Mouse (Mus musculus) thymus, postnatal 36 days (tissue): ENCODE measurements around the gene Dusp6.
"Not testable (repeated sequence)": the region's sequence is repeated elsewhere in the genome, so short reads cannot be mapped to it uniquely, and the experiment has no call there.

Source experiments
- DNase-seq, 2 experiments: peaks; one replicate each; pipeline ENCODE4 v3.0.0; 2022; ENCODE audit warnings: mixed read lengths in 2 of 2

Gene Dusp6

GRCm38 (mm10) chr10:99262867-99263379 lies at the start of gene Dusp6:
Gene Dusp6 (plus strand): TSS chr10:99263231.
- DNase-seq: peak; percentile 84 to 90

- no peak for DNase-seq
Observed at GRCm38 (mm10) chr10:99214421-99215299, 48.4 kb upstream of the Dusp6 start.

GRCm38 (mm10) chr10:99216570-99216969 lies 46.5 kb upstream of the Dusp6 start:
- not testable (repeated sequence) for DNase-seq

GRCm38 (mm10) chr10:99221540-99221939 lies 41.5 kb upstream of the Dusp6 start:
- no peak for DNase-seq

- no peak for DNase-seq
Observed at GRCm38 (mm10) chr10:99222726-99223125, 40.3 kb upstream of the Dusp6 start.

- DNase-seq: no peak
Observed at GRCm38 (mm10) chr10:99224218-99224617, 38.8 kb upstream of the Dusp6 start.

- no peak for DNase-seq
Observed at GRCm38 (mm10) chr10:99226782-99227181, 36.2 kb upstream of the Dusp6 start.

GRCm38 (mm10) chr10:99227968-99228864 lies 34.8 kb upstream of the Dusp6 start:
- peak in 1 of 2 experiments; percentile 37 for DNase-seq

GRCm38 (mm10) chr10:99229031-99229684 lies 33.9 kb upstream of the Dusp6 start:
- peak; percentile 17 to 35 for DNase-seq

GRCm38 (mm10) chr10:99232518-99233227 lies 30.4 kb upstream of the Dusp6 start:
- DNase-seq: no peak

GRCm38 (mm10) chr10:99234336-99234735 lies 28.7 kb upstream of the Dusp6 start:
- no peak for DNase-seq

- no peak for DNase-seq
Observed at GRCm38 (mm10) chr10:99235081-99235480, 27.9 kb upstream of the Dusp6 start.

- no peak for DNase-seq
Observed at GRCm38 (mm10) chr10:99237205-99237832, 25.7 kb upstream of the Dusp6 start.

- no peak for DNase-seq
Observed at GRCm38 (mm10) chr10:99238537-99238936, 24.5 kb upstream of the Dusp6 start.

GRCm38 (mm10) chr10:99241284-99241828 lies 21.7 kb upstream of the Dusp6 start:
- DNase-seq: peak; percentile 59 to 66

- DNase-seq: peak; percentile 75 to 76
Observed at GRCm38 (mm10) chr10:99241829-99242711, 21.0 kb upstream of the Dusp6 start.

- DNase-seq: peak; percentile 24 to 32
Observed at GRCm38 (mm10) chr10:99242721-99243120, 20.3 kb upstream of the Dusp6 start.

- no peak for DNase-seq
Observed at GRCm38 (mm10) chr10:99243907-99244489, 19.0 kb upstream of the Dusp6 start.

- DNase-seq: no peak
Observed at GRCm38 (mm10) chr10:99244655-99245260, 18.3 kb upstream of the Dusp6 start.
